Mouse (Mus musculus) retina, postnatal 1 day (tissue): ENCODE measurements around the gene Fam3a.
A peak's percentile ranks its signal among the peaks of the same experiment; 100 is the strongest.
"Not testable (repeated sequence)": the region's sequence is repeated elsewhere in the genome, so short reads cannot be mapped to it uniquely, and the experiment has no call there.

Experiments used
- DNase-seq: peaks from one replicate; pipeline ENCODE4 v3.0.0-alpha.2; 2012

The Fam3a gene

GRCm38 (mm10) chrX:74392535-74393443 lies at the start of gene Fam3a, which contains the start of gene Ikbkg:
Fam3a (minus strand) TSS chrX:74393272.
Ikbkg (plus strand) TSS chrX:74393290.
- peak; percentile 91 for DNase-seq

GRCm38 (mm10) chrX:74429290-74429821 lies 36.3 kb upstream of the Fam3a start:
- peak; percentile 91 for DNase-seq

DNA sequence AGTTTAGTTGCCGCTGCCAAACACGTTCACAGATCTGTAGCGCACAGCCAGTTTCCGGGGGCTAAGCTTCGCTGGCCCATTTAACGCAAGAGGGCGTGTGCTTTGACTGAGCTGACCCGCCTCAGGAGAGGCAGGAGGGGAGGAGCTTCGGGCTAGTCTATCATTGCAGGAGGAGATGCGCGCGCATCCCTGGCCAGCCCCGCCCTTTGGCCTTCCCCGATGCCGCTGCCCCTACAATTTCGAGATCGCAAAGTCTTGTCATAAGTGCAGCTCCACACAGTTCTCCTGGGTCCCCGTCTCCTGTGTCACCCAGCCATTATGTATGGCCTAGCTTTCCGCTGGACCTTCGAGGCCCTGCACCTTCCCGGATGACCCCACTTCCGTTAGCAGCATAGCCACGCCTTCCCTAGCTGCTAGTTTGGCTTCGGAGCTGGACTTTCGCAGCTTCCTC lies 35.8 kb upstream of the Fam3a start, which contains the start of gene G6pdx:
Gene G6pdx (minus strand): TSS at position 369 of the 451 bp plus-strand sequence.
- peak; percentile 92 for DNase-seq

DNA sequence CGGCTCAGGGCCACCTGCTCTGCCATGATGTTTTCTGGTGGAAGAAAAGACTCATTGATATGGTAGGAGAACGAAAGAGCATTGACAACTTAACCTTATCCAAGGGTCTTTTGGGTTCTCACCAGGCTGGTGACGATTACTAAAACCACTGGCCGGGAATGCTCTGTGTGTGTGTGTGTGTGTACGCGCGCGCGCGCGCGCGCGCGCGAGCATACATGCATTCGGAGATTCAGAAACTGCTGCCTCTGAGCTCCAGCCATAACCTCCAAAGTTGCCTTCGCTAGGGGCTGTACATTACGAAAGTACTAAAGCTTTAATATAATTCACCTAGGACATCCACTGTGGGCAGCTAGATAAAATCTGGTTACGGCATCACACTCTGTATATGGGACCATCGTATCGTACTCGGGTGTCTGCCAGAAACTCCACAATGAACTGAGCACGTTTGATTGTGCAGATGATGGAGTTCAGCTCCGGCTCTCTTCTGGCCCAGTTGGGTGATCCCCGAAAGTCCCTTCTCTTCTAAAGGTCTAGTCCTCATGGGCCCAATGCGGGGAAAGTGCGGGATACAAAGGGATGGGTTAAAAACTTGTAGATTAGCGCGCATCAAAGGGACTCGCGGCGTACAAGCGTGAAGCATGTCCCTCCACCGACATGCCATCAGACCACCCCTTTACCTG lies 35.2 kb upstream of the Fam3a start:
- peak; percentile 35 for DNase-seq

DNA sequence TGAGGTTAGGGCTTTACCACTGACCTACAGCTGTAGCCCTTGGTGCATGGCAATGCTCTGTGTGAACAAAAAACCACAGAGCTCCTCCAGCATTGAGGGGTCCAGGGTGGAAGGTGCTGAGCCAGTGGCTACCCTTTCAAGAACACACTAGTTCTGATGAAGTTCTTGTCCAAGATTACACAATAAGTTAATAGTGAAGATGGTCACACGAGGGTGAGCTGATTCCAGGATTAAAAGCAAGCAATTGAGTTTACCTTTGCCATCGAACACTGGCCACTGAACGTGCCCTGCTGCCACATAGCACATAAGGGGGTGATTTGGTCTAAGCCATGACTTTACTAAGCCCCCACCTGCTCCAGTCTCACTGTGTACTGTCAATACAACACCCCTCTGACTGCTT lies 34.0 kb upstream of the Fam3a start:
- no peak for DNase-seq

- DNase-seq: no peak
Observed at GRCm38 (mm10) chrX:74426256-74426655, 33.2 kb upstream of the Fam3a start.

- DNase-seq: no peak
Observed at GRCm38 (mm10) chrX:74425195-74425594, 32.1 kb upstream of the Fam3a start.

DNA sequence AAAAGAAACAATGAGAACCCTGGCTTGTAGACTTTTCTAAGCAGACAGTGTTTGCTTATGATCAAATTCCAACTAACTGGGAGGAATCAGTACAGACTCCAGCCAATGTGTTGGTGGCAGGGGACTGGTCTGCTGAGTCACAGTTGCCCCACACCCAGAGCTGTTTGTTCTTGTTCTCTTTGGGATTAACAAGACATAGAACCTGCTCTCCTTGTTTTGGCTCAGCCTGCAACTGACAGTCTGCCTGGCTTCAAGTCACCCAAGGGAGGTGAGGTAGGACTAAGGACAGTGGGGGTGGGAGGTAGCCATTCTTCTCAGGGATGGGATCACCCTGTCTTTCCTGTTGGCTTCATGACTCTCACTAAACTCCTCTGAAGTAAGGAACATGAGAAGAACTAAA lies 31.4 kb upstream of the Fam3a start:
- no peak for DNase-seq

GRCm38 (mm10) chrX:74413377-74413776 lies 20.3 kb upstream of the Fam3a start:
- peak; percentile 83 for DNase-seq

GRCm38 (mm10) chrX:74408340-74408739 lies 15.3 kb upstream of the Fam3a start:
- no peak for DNase-seq

- DNase-seq: no peak
Observed at GRCm38 (mm10) chrX:74400136-74400535, 7.1 kb upstream of the Fam3a start.

DNA sequence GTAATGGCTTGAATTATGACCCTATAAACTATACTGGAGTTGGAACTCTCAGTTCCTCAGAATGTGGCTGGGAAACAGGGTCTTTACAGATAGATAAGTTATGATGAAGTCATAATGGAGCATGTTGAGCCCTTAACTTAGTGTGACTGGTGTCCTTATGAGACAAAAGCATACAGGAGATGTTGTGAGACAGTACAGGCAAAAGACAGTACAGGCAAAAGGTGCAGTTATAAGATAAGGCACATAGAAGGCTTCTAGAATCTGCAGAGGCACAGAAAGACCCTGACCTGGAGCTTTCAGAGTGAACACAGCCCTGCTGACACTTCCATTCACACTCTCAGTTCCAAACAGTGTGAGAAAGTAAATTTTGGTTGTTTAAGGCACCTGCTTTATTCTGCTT lies 4.9 kb downstream of the Fam3a start:
- no peak for DNase-seq

DNA sequence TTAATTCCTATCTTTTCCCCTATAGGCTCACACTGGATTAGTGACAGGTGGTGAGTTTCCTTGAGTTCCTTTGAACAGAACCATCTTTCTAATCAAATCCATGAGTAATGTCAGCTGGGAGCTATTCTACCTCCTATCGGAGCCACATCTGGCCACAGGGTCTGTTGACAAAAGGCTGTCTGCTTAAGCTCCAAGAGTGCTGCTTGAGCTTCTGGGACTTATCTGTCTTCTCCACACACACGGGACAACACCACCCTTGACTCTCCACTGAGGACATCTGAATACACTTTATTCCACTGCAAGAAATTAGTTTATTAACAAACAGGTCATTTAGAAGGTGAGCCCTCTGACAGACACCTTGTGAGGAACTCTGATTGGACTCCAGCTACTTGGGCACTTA lies 8.6 kb downstream of the Fam3a start:
- no peak for DNase-seq

DNA sequence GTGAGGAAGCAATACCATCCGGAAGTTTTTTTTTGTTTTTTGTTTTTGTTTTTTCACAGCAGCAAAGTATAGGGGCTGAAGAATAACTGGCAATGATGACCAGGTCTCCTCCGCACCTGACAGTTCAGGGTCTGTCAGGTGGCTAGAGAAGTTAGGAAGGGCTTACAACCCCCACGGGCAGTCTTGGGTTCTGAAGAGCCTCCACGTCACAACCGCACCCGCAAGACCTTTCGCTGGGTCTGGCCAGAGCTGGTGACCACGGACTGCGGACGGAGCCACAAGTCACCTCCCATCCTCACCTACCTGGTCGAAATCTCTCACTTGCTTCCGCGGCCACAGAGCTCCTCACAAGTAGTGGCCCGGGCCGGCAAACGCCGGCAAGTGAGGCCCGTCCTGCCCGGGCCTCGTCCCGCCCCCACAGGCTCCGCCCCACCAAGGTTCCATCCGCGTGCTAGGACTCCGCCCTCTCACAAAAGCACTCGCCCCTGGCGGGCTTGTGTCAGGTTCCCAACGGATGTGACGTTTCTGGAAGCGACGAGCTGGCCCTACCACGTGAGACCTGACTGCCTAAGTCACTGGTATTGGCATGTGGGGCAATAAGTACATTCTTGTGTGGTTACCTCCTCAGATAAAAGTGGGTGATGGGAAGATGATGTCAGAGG lies 20.1 kb downstream of the Fam3a start, which contains the start of the genes Ubl4a and Slc10a3:
Gene Ubl4a (minus strand): TSS at position 331 of the 662 bp plus-strand sequence.
Gene Slc10a3 (minus strand): TSS at position 462 of the 662 bp plus-strand sequence.
- peak; percentile 90 for DNase-seq

DNA sequence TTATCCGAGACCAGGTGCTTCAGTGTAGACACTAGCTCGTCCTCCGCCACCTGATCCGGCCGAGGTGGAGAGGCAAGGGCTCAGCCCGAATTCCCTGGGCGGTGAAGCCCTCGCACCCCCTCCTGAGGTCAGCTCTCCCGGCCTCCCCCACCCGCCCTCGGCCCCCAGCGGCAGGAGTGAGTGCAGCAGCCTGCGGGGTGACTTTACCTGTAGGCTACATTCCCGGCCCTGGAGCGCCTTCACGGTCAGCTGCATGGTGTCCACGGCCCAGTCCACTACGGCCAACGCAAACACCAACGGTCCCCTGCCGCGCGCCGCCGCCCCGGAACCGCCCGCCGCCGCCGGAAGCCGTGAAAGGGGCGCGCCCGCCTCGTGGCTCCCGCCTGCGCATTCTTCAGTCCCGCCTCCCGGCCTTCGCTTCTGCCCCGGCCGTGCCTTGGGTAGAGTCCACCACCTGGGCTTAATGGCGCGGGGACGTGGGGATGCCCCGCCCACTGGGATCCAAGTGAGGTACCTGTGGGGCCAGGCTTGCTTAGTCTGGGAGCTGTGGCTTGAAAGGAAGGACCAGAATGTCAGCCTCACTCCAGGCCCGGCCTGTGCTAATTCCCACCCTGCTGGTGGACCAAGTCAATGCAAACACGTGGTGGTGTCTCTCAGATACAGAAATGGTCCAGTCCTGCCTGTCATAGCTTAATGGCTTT lies 24.7 kb downstream of the Fam3a start:
- peak; percentile 75 for DNase-seq

DNA sequence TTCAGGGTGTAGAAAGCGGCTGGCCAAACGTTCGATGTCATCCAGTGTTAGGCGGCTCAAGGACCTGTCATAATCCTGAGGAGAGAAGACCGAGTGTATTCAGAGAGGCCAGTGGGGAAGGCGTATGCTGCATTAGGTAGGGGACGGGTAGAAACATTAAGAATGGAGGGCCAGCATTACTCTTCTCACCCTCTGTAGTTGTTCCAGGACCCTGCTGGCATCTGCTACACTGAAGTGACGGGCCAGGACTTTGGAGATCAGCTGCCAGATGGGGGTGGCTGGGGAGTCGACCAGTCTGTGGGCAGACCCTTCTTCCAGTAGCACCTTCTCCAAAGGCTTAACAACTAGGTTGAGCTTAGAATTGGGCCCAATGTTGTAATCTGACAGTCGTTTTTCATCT lies 25.6 kb downstream of the Fam3a start:
- no peak for DNase-seq

GRCm38 (mm10) chrX:74359171-74359570 lies 33.9 kb downstream of the Fam3a start:
- no peak for DNase-seq

GRCm38 (mm10) chrX:74357069-74357468 lies 36.0 kb downstream of the Fam3a start:
- DNase-seq: not testable (repeated sequence)

GRCm38 (mm10) chrX:74353467-74353770 lies 39.7 kb downstream of the Fam3a start, which contains the start of gene Lage3:
Lage3 (minus strand) TSS chrX:74353618.
- peak; percentile 89 for DNase-seq

DNA sequence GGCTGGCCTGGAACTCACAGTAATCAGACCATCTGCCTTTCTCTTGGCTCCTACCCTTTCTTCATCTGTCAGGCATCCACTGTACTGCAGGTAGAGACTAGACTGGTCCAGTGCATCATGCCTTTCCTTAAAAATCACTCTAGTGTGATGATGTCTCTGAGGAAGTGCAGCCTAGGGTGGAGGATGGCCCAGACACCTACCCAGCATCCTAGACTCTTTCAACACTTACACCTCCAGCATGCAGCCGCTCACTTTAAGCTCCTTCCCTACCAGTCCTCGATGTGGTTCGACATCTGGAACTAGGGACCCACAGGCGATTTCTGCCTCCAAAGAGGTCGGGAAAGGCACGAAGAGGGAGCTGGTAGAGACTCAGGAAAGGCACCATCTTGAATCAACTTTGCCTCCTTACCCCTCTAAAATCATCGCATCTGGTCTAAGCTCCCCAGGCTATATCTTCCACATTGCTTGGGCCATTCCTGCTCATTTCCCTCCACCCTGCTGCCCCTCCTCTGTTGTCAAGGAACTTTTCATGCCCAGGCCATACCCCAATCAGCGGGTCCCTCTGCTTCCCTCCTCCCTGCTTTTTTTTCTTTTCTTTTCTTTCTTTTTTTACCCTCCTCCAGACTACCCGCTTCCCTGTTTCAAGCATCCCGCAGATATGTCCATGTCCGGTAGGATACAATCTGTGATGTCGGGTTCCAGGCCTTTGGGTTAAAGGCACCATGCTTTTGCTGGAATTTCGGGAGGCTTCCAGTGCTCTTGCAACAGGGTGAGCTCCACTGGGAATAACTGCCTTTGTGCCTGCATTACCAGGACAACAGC lies 40.2 kb downstream of the Fam3a start:
- DNase-seq: no peak
